Mouse (Mus musculus) left cerebral cortex, adult 2 months (tissue): Measurements from ENCODE around the gene Rab7. TPM values are rescaled to one million over a fixed set of nuclear protein-coding genes. Genes with fewer than 3 reads are reported as not detected.

ENCODE experiments used
- DNase-seq, 2 experiments: peaks; one replicate each; pipeline ENCODE4 v3.0.0; 2021 to 2022; ENCODE audit warnings: low spot score in 2 of 2, mixed read lengths in 1 of 2; ENCODE audit errors: extremely low spot score in 1 of 2
- H3K27ac ChIP-seq: fragments of 200-600 bp; 2 replicates; pipeline ENCODE4 v1.8.1; 2022
- H3K4me3 ChIP-seq: fragments of 200-600 bp; 2 replicates; pipeline ENCODE4 v1.8.1; 2022
- CTCF ChIP-seq: fragments of 200-600 bp; IDR thresholded peaks from 2 replicates; pipeline ENCODE4 v1.8.1; 2022; ENCODE audit warnings: antibody characterized with exemption, mild to moderate bottlenecking, moderate library complexity
- intact Hi-C: fragments of 180-260 bp; cut with DNase I; formaldehyde crosslinking; loops from one replicate; pipeline ENCODE4 v1.15.1; 2025
- total RNA-seq, 2 experiments: library from RNA; stranded (reverse); gene quantifications; 2 replicates each; pipeline ENCODE4 v1.2.3; 2021

Rab7 gene
- total RNA-seq, 2 experiments from 2014 or later = 314 to 317 TPM

GRCm38 (mm10) chr6:88051206-88051605 is 6.1 kb upstream of the Rab7 start:
- TF ChIP-seq CTCF = no peak
- no peak for DNase-seq

DNA sequence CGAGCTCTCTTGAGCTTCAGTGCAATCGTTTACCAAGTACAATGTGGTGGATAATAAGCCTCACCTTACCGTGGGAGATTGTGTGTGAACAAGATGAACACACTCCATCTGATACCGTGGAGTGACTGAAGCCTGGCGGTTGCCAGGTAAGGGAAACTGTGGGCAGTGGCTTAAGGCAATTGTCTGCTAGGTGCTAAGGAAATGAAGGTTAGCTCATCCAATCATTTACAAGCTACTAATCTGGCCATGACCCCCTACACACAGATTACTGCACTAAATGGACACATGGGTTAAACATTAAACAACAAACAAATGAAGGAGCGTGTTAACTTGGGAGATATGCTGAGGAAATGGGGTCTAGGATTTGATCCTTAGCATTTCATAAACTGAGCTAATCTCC is 3.9 kb upstream of the Rab7 start:
- no peak for DNase-seq
- Histone ChIP-seq H3K4me3 (no peak overlapping the region), H3K27ac (no peak overlapping the region)
- no peak for TF ChIP-seq CTCF
- intact Hi-C loops = no loop called here

More at GRCm38 (mm10) chr6:88051206-88051605, 6.1 kb upstream of the Rab7 start:
- Histone ChIP-seq H3K4me3 (no peak overlapping the region), H3K27ac (no peak overlapping the region)
- intact Hi-C loops = no loop called here

- DNase-seq = no peak
- no peak for TF ChIP-seq CTCF
- Histone ChIP-seq H3K27ac (no peak overlapping the region), H3K4me3 (no peak overlapping the region)
- intact Hi-C loops = no loop called here
Observed at GRCm38 (mm10) chr6:88047853-88048252, 2.8 kb upstream of the Rab7 start.

DNA sequence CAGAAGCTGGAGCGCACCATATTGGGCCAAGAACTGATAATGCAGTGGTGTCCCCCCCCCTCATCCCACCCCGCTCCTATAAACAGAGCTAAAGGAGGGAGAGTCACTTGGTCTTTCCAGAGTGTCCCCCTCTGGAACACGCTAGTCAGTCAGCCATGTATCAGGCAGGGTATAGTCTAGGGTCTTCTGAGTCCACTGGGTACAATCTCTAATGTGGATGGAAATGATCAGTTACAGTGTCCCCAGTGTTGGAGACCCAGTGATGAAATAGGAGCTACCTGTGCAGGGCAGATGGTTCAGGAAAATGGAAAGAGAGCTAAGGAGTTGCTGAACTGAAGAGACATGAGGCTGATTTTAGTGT is 316 bp upstream of the Rab7 start:
- TF ChIP-seq CTCF = no peak
- Histone ChIP-seq H3K4me3 (no peak overlapping the region; the same call in 1 of the 2 replicates), H3K27ac (no peak overlapping the region)
- no peak for DNase-seq
- intact Hi-C loops = loop anchor here (1.0 kb wide), 1 partner anchor 30 kb away; no protein-coding TSS in a partner anchor

DNA sequence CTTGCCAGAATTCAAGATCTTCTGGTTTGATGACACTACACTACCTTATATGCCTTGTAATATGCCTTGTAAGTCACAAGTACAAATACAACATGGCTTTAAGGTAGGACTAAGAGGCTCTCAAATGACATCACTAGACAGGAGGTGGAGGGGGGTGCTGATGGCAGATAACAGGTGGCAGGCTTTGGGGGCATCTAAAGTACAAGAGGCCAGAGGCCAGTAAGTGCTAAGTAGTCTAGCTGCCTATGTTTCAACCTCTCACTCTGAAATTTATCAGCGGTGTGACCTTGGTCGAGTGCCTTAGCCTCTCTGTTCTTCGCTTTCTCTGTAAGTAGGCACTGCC is 865 bp downstream of the Rab7 start:
- DNase-seq = no peak
- peak overlapping the region; percentile 85 for H3K27ac ChIP-seq
- no peak for TF ChIP-seq CTCF
- H3K4me3 ChIP-seq = peak overlapping the region; percentile 94
- intact Hi-C loops = no loop called here

GRCm38 (mm10) chr6:88042336-88042735 is 2.7 kb downstream of the Rab7 start:
- no peak for DNase-seq
- H3K4me3 ChIP-seq = no peak overlapping the region
- TF ChIP-seq CTCF = no peak
- intact Hi-C loops = no loop called here
- no peak overlapping the region for H3K27ac ChIP-seq

DNA sequence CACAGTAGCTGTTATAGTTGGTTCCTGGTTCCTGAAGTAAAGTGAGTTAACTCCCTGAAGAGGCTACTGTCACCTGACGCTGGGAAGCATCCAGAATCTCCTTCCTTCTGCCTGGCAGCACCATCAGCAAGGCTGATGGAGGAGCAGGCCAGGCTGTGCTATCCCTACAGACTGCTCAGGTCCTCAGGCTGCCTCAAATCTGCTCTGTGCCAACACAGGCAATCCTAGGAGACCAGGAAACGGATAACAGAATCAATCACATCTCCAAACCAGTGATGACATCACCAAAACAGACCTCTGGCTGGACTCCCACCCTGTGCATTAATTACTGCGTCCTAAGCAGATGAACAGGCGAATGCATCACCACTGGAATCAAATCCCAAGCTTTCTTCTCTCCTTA is 3.8 kb downstream of the Rab7 start:
- intact Hi-C loops = no loop called here

DNA sequence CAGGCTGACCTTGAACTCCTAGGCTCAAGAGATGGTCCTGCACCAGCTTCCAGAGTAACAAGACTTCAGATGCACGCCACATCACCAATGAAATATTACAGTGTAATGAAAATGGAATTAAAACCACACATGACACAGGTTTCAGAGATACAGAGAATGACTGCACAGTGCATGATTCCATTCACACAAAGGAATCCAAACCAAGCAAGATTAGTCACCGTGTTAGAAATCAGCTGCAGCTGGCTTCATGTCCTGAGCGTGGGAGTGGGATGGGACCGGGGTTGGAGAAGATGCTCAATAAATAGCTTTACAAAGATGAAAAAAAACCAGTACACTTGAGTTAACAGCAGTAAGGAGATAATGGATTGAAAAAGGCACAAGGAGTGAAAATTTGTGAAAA is 5.6 kb downstream of the Rab7 start:
- Histone ChIP-seq H3K27ac (peak overlapping the region; percentile 8), H3K4me3 (no peak overlapping the region)
- peak in 1 of 2 experiments; percentile 40 for DNase-seq
- TF ChIP-seq CTCF = no peak
- intact Hi-C loops = loop anchor here (1.0 kb wide), 1 partner anchor 12 kb away; no protein-coding TSS in a partner anchor

More for the DNA sequence above, 3.8 kb downstream of the Rab7 start:
- peak in 1 of 2 experiments; percentile 21 for DNase-seq
- TF ChIP-seq CTCF = no peak
- peak overlapping the region; percentile 57; the same call in 1 of the 2 replicates for H3K27ac ChIP-seq
- no peak overlapping the region; the same call in 1 of the 2 replicates for H3K4me3 ChIP-seq

DNA sequence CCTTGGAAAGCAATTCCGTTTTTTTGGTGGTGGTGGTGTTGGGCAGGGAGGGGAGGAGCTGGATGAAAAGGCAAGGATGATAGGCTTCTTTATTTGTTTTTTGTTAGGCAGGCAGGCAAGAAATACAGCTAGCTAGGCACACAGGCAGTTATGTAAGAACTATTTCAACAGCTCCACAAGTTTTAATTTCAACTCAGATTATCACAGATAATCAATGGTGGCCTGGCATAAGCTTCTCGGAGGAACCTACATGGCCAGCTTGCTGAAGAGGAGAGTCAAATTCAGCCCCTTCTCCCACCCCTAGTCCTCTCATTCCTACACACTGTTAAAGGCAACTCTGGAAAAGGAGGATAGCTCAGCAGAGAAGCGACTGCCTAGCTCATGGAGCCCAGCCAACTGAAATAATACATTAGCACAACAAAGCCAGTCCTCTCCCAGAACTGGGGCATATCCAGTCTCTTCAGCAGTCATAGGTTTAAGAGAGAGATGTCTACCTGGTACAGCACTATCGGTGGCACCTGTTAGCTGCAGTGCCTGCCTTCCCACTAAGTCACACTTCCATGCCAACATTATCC is 7.5 kb downstream of the Rab7 start:
- intact Hi-C loops = no loop called here
- Histone ChIP-seq H3K4me3 (no peak overlapping the region), H3K27ac (peak overlapping the region; percentile 53; the same call in 1 of the 2 replicates)
- no peak for DNase-seq
- no peak for TF ChIP-seq CTCF

- no peak overlapping the region for H3K4me3 ChIP-seq
- no peak for DNase-seq
- intact Hi-C loops = no loop called here
- TF ChIP-seq CTCF = no peak
- no peak overlapping the region for H3K27ac ChIP-seq
Observed at GRCm38 (mm10) chr6:88033504-88033903, 11.6 kb downstream of the Rab7 start.

- Histone ChIP-seq H3K4me3 (no peak overlapping the region), H3K27ac (no peak overlapping the region)
- no peak for TF ChIP-seq CTCF
- no peak for DNase-seq
- intact Hi-C loops = no loop called here
Observed at GRCm38 (mm10) chr6:88030432-88030831, 14.6 kb downstream of the Rab7 start.

DNA sequence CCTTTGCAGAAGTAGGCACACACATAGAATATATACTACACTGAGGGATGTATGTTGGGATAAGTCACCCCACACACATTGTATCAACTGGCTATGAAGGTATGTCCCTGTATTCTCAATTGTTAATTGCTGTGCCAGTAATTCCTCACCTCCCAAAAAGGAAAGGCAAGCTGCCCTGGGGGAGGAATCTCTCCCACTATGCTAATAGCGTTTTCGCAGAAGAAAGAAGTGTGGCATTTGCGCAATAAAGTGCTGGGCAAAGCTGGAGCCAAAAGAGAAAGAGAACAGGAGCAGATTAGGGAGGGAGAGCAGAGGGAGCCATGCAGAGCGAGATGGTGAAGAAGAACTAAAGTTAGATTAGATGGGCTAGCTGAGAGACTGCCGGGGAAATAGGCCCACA is 17.7 kb downstream of the Rab7 start:
- DNase-seq = no peak
- H3K4me3 ChIP-seq = no peak overlapping the region
- no peak for TF ChIP-seq CTCF
- H3K27ac ChIP-seq = peak overlapping the region; percentile 50
- intact Hi-C loops = loop anchor here (1.0 kb wide), 1 partner anchor 12 kb away; no protein-coding TSS in a partner anchor

DNA sequence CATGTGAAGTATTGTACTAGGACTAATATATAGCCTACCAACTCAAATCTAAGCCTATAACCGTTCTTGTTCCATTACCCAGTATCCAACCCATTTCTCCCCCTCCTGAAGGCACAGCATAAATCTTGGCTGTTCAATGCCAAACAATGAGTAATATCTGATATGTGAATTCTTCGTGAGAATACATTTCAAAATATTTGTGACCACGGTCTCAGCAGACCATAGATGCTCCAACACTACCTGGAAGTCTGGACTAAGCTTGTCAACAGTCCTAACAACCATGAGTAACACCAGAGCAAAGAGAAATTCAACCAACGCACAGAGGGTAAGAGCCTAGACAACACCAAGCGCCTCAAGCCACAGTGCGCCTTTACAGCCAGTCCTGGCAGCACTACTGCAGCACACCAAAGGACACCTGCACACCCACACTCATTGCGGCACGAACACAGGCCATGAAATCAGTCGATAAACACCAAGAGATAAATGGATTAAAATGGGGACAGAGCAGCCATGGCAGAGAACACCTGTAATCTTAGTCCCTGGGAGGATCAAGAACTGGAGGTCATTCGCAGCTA is 21.7 kb downstream of the Rab7 start:
- no peak for DNase-seq
- intact Hi-C loops = no loop called here
- no peak for TF ChIP-seq CTCF
- Histone ChIP-seq H3K4me3 (no peak overlapping the region), H3K27ac (no peak overlapping the region)
